Mouse (Mus musculus): ENCODE data around the gene Rxylt1.
A peak's percentile ranks its signal among the peaks of the same experiment; 100 is the strongest.

The Rxylt1 gene

GRCm38 (mm10) chr10:122096980-122097844, at the start of gene Rxylt1:
Rxylt1 (minus strand) TSS chr10:122097371.
- peak; percentile 99 for DNase-seq (ENCODE audit: low read depth, low spot score)

- DNase-seq (ENCODE audit: low read depth, low spot score), result no peak
These were observed 24.3 kb upstream of the Rxylt1 start for GRCm38 (mm10) chr10:122121290-122121970.

- DNase-seq (ENCODE audit: low read depth, low spot score), result no peak
These were observed 23.5 kb upstream of the Rxylt1 start for GRCm38 (mm10) chr10:122120500-122121289.

DNA sequence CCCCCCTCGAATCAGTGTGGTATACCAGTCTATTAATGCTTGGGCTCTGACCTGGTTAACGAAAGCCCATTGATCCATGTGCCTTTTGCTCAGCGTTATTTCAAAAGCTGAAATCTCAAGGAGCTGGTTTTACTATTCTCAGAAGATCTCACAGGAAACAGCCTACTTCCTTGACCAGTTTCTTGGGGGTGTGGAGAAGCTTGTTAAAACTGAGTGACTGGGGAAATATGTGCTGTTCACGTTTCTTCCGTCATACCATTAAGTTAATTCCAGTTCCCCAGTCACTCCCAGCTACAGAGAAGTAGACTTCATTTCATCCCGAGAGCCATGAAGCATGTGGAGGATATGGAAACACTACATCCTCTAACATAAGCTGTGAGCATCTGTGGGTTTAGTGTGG, 22.3 kb upstream of the Rxylt1 start:
- no peak for DNase-seq (ENCODE audit: low read depth, low spot score)

- DNase-seq (ENCODE audit: low read depth, low spot score), result no peak
These were observed 19.5 kb upstream of the Rxylt1 start for GRCm38 (mm10) chr10:122116636-122117035.

GRCm38 (mm10) chr10:122106633-122107028, 9.5 kb upstream of the Rxylt1 start:
- no peak for DNase-seq (ENCODE audit: low read depth, low spot score)

DNA sequence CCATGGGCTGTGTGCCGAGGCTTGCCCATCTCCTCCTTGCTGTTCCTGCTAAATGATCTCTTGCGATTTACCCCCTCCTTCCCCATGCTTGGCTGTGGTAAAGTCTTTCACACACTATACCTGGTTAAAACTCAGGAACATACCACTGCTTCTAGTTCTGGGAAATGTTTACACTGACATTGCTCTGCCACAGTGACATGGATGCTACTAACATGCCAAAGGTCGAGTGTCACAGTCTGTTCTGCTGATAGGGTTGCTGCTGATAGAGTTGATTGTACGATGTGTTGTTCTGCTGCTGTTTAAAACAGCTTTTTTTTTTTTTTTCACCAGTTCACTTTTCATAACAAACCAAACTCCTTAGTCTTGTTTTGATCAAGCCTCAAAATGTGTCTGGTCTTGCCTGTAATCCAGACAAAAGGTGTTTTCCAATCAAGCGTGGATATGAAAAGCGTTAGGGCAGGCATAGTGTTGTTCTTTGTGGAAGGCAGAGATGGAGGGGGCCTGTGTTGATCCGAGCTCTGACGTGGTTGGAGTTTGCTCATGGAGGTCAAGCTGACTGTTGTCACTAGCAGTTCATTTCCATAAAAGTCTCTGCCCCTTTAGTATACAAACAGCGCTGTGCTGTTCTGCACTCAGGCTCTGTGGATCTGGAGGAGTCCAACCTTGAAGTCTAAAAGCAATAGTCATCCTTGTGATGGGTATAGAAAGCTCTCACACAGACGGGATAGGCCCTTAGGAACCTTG, 8.9 kb upstream of the Rxylt1 start:
- DNase-seq (ENCODE audit: low read depth, low spot score), result no peak

DNA sequence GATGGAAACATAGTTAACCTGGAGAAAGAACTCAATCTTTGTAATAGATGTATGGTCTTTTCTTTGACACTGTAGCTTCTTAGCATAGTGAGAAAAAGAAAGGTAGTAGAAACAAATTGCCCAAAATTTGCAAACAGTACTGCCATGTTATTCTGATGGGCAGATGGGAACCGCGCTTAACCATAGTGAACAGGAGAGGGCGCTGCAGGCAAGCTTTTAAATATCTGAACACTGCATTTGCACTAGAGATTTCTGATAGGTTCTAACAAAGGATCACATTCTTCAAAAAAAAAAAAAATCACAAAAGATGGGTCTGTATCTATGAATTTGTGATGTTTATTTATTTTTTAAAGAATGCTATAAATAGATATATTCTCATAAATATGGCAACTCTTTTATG, 8.2 kb upstream of the Rxylt1 start:
- peak; percentile 69 for DNase-seq (ENCODE audit: low read depth, low spot score)

DNA sequence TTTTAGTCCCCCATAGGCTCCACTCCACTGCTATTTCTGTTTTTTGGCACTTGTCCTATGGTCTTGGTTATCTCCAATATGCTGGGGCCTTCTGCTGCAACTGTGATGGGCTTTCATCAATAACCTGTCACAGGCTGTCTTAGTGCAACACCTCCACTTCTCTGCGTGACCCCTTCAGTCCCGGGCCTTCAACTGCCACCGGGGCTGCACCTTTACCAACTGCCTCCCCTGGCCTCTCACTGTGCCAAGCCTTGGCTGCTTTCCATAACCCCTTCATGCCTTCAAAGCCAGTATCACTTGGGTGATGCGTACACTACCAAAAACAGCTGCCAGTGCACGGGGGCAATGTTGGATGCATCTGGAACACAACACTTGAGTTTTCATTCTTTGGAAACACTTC, 5.5 kb upstream of the Rxylt1 start:
- no peak for DNase-seq (ENCODE audit: low read depth, low spot score)

- DNase-seq (ENCODE audit: low read depth, low spot score), result peak; percentile 72
These were observed 650 bp downstream of the Rxylt1 start for GRCm38 (mm10) chr10:122096462-122096979.

GRCm38 (mm10) chr10:122090472-122090871, 6.7 kb downstream of the Rxylt1 start:
- DNase-seq (ENCODE audit: low read depth, low spot score), result no peak

GRCm38 (mm10) chr10:122081352-122081751, 15.8 kb downstream of the Rxylt1 start:
- no peak for DNase-seq (ENCODE audit: low read depth, low spot score)

DNA sequence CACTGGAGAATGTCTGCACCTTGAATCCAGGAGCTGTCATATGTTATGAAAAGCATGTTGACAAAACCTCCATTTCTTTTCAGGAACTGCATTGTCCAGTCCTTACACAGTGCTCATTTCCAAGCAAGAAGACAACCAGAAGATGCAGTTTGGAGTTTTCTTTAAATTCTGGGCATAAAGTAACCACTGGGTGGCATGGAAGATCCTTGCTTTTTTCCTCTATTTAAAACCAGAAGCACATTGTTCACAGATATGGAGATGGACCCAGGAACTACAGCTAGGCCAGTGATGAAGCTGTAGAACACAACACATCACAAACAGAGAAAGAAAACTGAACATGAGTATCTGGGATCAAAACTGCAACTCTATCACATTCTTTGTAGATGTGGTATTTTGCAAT, 28.0 kb downstream of the Rxylt1 start:
- DNase-seq (ENCODE audit: low read depth, low spot score), result no peak

DNA sequence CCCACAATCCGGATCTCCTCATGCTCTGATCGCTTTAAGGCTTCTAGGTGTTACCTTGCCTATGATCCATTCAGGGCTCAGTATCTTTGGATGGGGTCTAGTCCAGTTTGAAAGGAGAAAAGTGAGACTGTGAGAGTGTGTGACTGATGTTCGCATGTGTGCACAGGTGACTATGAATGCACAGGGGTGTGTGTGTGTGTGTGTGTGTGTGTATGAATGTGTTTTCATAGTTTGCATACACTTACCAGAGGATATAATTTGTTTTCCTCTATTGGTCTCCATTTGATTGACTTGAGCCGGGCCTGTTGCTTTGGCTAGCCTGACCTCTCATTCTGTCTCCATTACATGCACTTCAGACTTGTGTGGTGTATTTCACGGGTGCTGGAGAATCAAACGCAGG, 41.3 kb downstream of the Rxylt1 start:
- DNase-seq (ENCODE audit: low read depth, low spot score), result no peak

DNA sequence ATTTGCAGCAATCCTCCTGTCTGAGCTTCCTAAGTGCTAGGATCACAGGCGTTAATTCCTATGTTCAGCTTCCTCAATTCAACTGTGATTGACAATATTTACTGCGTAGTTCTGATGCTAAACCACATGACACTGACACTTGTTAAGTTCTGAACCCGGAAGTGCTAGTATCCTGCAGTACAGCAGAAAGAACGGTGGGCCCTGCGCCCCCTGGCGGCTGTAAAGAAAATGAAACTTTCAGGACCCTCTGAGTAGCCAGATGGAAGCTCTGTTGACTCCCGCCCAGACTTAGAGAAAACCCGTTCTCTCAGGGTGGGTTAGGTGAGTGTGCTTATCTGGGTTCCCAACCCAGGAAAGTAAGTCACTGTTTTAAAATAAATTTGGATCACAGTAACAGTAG, 42.6 kb downstream of the Rxylt1 start:
- DNase-seq (ENCODE audit: low read depth, low spot score), result peak; percentile 83

GRCm38 (mm10) chr10:122051831-122052230, 45.3 kb downstream of the Rxylt1 start:
- peak; percentile 89 for DNase-seq (ENCODE audit: low read depth, low spot score)

GRCm38 (mm10) chr10:122047727-122048365, 49.3 kb downstream of the Rxylt1 start:
- DNase-seq (ENCODE audit: low read depth, low spot score), result peak; percentile 83

GRCm38 (mm10) chr10:122046904-122047726, 50.1 kb downstream of the Rxylt1 start, which contains the start of gene Srgap1:
Srgap1 (minus strand) TSS chr10:122047315.
- peak; percentile 73 for DNase-seq (ENCODE audit: low read depth, low spot score)

GRCm38 (mm10) chr10:122046511-122046903, 50.7 kb downstream of the Rxylt1 start:
- DNase-seq (ENCODE audit: low read depth, low spot score), result peak; percentile 31

DNA sequence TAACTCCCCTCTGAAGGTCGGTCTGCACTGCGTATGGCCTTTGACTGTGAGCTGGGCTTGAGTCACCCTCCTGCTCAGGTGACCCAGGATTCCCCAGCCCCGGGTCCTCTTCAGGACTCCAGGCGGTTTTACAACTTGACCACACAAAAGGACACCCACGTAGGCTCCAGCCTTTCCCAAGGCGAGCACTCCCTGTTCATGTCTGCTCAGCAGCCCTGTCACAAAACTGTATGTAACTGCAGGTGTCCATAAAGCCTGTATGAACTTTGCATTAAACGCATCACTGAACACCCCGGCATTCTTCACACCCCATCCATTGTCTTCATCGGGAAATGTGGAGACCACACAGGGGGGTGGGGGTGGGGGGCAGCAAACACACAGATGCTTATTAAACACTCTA, 51.2 kb downstream of the Rxylt1 start:
- peak; percentile 53 for DNase-seq (ENCODE audit: low read depth, low spot score)
